Mouse (Mus musculus): Measurements from ENCODE around the gene Prpf18. TPM values are rescaled to one million over a fixed set of nuclear protein-coding genes. Genes with fewer than 3 reads are reported as not detected.
"Not testable (repeated sequence)": the region's sequence is repeated elsewhere in the genome, so short reads cannot be mapped to it uniquely, and the experiment has no call there.

The Prpf18 gene
- polyA plus RNA-seq, 1 experiment: 1.7 TPM

GRCm38 (mm10) chr2:4619893-4620593 lies 31.9 kb downstream of the Prpf18 start:
- TF ChIP-seq GATA1 (IDR thresholded peaks at IDR 0.05; ENCODE audit: low read length): no peak
- TF ChIP-seq TAL1 (IDR thresholded peaks at IDR 0.05; ENCODE audit: low read length): no peak
- H3K27me3 ChIP-seq (ENCODE audit: control insufficient read depth): no peaks in the 10 kb centered on the region
- no peak overlapping the region for H3K4me3 ChIP-seq (replicated peaks)
- no peaks in the 10 kb centered on the region for H3K4me1 ChIP-seq (ENCODE audit: control insufficient read depth)
- H3K36me3 ChIP-seq (ENCODE audit: control insufficient read depth): peaks cover 45% of the 10 kb centered on the region
- H3K9me3 ChIP-seq (ENCODE audit: control insufficient read depth, low read length): no peaks in the 10 kb centered on the region

- H3K9me3 ChIP-seq (ENCODE audit: control insufficient read depth, low read length); H3K4me1 ChIP-seq (ENCODE audit: control insufficient read depth); H3K4me3 ChIP-seq (replicated peaks); H3K27me3 ChIP-seq (ENCODE audit: control insufficient read depth): not testable (repeated sequence)
- peaks cover 45% of the 10 kb centered on the region for H3K36me3 ChIP-seq (ENCODE audit: control insufficient read depth)
Measured at GRCm38 (mm10) chr2:4619126-4619525, 32.8 kb downstream of the Prpf18 start.

DNA sequence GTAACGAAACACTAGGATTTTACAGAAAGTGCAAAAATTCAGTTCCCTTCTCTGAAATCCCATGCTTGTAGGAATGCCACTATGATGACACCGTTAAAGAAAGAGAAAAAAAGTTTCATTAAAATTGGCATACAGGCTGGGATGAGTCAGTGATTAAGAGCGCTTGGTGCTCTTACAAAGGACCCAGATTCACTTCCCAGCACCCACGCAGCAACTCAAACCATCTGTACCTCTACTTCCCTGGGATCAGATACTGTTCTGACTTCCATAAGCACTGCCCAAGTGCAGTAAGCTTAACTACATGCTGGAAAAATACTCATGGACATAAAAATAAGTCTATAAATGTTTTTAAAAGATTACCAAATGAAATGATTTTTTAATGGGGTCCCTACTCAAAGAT lies 34.9 kb downstream of the Prpf18 start:
- Histone ChIP-seq H3K36me3 (ENCODE audit: control insufficient read depth) (peaks cover 46% of the 10 kb centered on the region), H3K9me3 (ENCODE audit: control insufficient read depth, low read length) (no peaks in the 10 kb centered on the region), H3K4me3 (replicated peaks) (no peak overlapping the region), H3K4me1 (ENCODE audit: control insufficient read depth) (no peaks in the 10 kb centered on the region), H3K27me3 (ENCODE audit: control insufficient read depth) (no peaks in the 10 kb centered on the region)
- no peak for TF ChIP-seq TAL1 (IDR thresholded peaks at IDR 0.05; ENCODE audit: low read length)
- TF ChIP-seq GATA1 (IDR thresholded peaks at IDR 0.05; ENCODE audit: low read length): no peak

DNA sequence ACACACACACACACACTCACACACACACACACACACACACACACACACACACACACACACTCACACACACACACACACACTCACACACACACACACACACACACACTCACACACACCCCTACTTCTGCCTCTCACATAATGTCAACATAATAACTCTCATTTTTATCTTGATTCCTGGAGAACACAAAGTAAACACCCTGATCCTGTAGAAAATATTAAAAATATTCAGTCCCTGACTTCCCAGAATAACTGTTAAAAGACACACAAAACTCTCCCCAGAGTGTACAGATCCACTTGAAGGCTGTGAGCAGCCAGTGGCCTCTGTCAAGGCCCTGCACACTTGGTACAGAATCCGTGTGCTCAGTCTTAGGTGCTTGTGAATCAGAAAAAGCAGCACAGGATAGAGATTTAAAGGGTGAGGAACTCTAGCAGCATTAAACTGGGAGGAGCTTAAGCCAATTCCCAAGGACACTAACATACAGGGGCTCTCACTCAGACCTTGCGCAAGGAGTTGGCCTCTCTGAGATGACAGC lies 36.8 kb downstream of the Prpf18 start:
- Histone ChIP-seq H3K27me3 (ENCODE audit: control insufficient read depth) (no peaks in the 10 kb centered on the region), H3K9me3 (ENCODE audit: control insufficient read depth, low read length) (no peaks in the 10 kb centered on the region), H3K4me3 (replicated peaks) (no peak overlapping the region), H3K36me3 (ENCODE audit: control insufficient read depth) (peaks cover 55% of the 10 kb centered on the region), H3K4me1 (ENCODE audit: control insufficient read depth) (no peaks in the 10 kb centered on the region)
- TF ChIP-seq TAL1 (IDR thresholded peaks at IDR 0.05; ENCODE audit: low read length) (no peak), GATA1 (IDR thresholded peaks at IDR 0.05; ENCODE audit: low read length) (no peak)

- not testable (repeated sequence) for H3K4me3 ChIP-seq (replicated peaks); H3K9me3 ChIP-seq (ENCODE audit: control insufficient read depth, low read length); H3K4me1 ChIP-seq (ENCODE audit: control insufficient read depth); H3K27me3 ChIP-seq (ENCODE audit: control insufficient read depth)
- H3K36me3 ChIP-seq (ENCODE audit: control insufficient read depth): peaks cover 62% of the 10 kb centered on the region
Measured at GRCm38 (mm10) chr2:4614276-4614929, 37.5 kb downstream of the Prpf18 start.

DNA sequence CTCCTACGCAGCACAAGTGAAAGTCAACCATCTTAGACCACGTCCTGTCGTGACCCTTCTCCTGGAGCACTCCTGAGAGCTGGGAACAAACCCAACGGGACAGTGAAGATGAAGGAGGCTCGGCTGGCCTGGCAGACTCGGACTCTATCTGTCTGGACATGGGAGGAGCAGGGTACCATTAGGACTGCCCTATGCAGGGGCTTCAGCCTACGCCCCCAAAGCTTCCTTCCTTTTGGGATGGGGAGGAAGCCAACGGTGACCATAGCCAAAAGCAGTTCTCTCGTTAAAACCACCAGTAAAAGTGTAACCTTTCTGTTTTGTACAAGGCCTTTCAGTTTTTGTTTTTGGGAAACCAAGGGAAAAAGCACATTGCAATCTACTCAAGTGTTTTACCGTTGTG lies 40.2 kb downstream of the Prpf18 start:
- no peaks in the 10 kb centered on the region for H3K9me3 ChIP-seq (ENCODE audit: control insufficient read depth, low read length)
- H3K4me1 ChIP-seq (ENCODE audit: control insufficient read depth): no peaks in the 10 kb centered on the region
- peaks cover 89% of the 10 kb centered on the region for H3K36me3 ChIP-seq (ENCODE audit: control insufficient read depth)
- no peak for TF ChIP-seq TAL1 (IDR thresholded peaks at IDR 0.05; ENCODE audit: low read length)
- TF ChIP-seq GATA1 (IDR thresholded peaks at IDR 0.05; ENCODE audit: low read length): no peak
- H3K27me3 ChIP-seq (ENCODE audit: control insufficient read depth): no peaks in the 10 kb centered on the region
- H3K4me3 ChIP-seq (replicated peaks): no peak overlapping the region

DNA sequence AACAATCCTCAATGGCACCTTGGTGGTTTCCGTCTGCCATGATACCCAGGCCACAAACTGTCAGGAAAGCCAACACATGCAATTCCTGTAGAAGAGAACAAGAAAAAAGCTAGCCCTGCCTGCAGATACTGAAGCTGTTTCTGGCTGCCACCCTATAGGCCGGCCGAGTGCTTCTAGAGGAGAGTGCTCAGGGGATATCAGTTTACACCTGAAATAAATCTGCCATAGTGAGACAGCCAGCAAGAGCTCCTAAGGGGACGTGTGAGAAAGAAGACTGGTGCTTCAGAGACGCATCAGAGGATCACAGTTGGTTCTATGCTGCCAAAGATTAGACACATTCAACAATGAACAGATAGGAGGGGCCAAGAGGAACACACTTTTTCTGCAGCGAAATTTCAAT lies 40.6 kb downstream of the Prpf18 start:
- Histone ChIP-seq H3K27me3 (ENCODE audit: control insufficient read depth) (no peaks in the 10 kb centered on the region), H3K4me3 (replicated peaks) (no peak overlapping the region), H3K4me1 (ENCODE audit: control insufficient read depth) (no peaks in the 10 kb centered on the region), H3K9me3 (ENCODE audit: control insufficient read depth, low read length) (no peaks in the 10 kb centered on the region), H3K36me3 (ENCODE audit: control insufficient read depth) (peaks cover 93% of the 10 kb centered on the region)
- no peak for TF ChIP-seq TAL1 (IDR thresholded peaks at IDR 0.05; ENCODE audit: low read length)
- no peak for TF ChIP-seq GATA1 (IDR thresholded peaks at IDR 0.05; ENCODE audit: low read length)

- H3K4me3 ChIP-seq (replicated peaks): no peak overlapping the region
- H3K27me3 ChIP-seq (ENCODE audit: control insufficient read depth): no peaks in the 10 kb centered on the region
- H3K4me1 ChIP-seq (ENCODE audit: control insufficient read depth): no peaks in the 10 kb centered on the region
- H3K9me3 ChIP-seq (ENCODE audit: control insufficient read depth, low read length): no peaks in the 10 kb centered on the region
- H3K36me3 ChIP-seq (ENCODE audit: control insufficient read depth): peaks cover 100% of the 10 kb centered on the region
- TF ChIP-seq GATA1 (IDR thresholded peaks at IDR 0.05; ENCODE audit: low read length) (no peak), TAL1 (IDR thresholded peaks at IDR 0.05; ENCODE audit: low read length) (no peak)
Measured at GRCm38 (mm10) chr2:4609433-4609832, 42.5 kb downstream of the Prpf18 start.

DNA sequence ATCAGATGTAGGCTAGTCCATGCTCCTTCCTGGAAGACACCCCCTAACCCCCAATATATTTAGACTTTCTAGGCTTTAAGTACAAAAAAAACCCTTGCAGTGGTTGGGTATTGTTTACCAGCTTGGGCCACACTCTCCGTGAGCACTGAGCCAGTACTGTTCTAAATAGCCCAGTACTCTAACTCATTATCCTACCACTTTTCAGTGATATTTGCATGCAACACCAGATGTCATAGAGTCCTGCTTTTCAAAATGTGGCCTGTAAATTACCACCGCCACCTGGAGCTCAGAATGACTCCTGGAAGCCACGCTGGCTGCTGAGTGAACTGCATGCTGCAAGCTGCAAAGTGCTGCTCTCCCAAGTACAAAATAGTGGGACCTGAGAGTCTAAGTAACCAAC lies 43.7 kb downstream of the Prpf18 start:
- Histone ChIP-seq H3K27me3 (ENCODE audit: control insufficient read depth) (no peaks in the 10 kb centered on the region; the same call in 1 of the 2 replicates), H3K36me3 (ENCODE audit: control insufficient read depth) (peaks cover 100% of the 10 kb centered on the region), H3K4me3 (replicated peaks) (no peak overlapping the region), H3K9me3 (ENCODE audit: control insufficient read depth, low read length) (no peaks in the 10 kb centered on the region), H3K4me1 (ENCODE audit: control insufficient read depth) (no peaks in the 10 kb centered on the region)
- no peak for TF ChIP-seq GATA1 (IDR thresholded peaks at IDR 0.05; ENCODE audit: low read length)
- TF ChIP-seq TAL1 (IDR thresholded peaks at IDR 0.05; ENCODE audit: low read length): no peak
